Mouse (Mus musculus): ENCODE measurements around the gene Srsf4.

GRCm38 (mm10) chr4:131879692-131880091, 6.3 kb downstream of the Srsf4 start:
- TF ChIP-seq POLR2A (IDR thresholded peaks at IDR 0.05; ENCODE audit: insufficient read depth, low read depth, low read length) (no peak), CTCF (IDR thresholded peaks at IDR 0.05) (no peak), EP300 (IDR thresholded peaks at IDR 0.05; ENCODE audit: insufficient read depth, low read depth, low read length) (no peak)
